Mouse (Mus musculus): ENCODE data around the gene Ccdc40. TPM values are rescaled to one million over a fixed set of nuclear protein-coding genes. Genes with fewer than 3 reads are reported as not detected.

Ccdc40 gene
- polyA plus RNA-seq, 1 experiment from 2014 or later: 1.9 TPM

DNA sequence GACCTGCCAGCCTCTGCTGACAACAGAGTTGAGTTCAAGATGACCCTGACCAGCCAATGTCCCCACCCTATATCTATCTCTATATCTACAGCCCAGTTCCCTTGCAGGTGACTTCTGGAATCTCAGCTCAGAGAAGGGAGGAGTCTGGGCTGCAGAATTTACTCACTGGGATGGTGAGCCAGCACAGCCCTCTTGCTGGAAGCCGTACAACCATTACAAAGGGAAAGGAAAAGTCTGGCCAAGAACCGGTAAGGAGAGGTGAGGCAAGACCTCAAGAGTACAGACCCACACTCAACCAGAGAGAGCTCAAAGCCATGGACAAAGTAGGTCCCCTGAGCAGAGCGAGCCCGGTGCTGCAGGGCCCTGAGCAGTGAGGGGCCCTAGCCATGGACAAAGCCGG, 36.2 kb upstream of the Ccdc40 start:
- Histone ChIP-seq H3K4me1 (peaks cover 40% of the 10 kb centered on the region), H3K4me2 (no peak overlapping the region), H3K4me3 (no peak overlapping the region), H3K9ac (no peak overlapping the region), H3K9me3 (no peaks in the 10 kb centered on the region), H3K27me3 (no peaks in the 10 kb centered on the region), H3K27ac (peak overlapping the region; percentile 71), H3K36me3 (no peaks in the 10 kb centered on the region; the same call in 1 of the 2 replicates)
- WGBS: 67% methylated on average over 5 of the region's 5 CpGs
- ATAC-seq (ENCODE audit: insufficient number of reproducible peaks, low FRiP score, low TSS enrichment, low read depth): no peak

- ATAC-seq (ENCODE audit: insufficient number of reproducible peaks, low FRiP score, low TSS enrichment, low read depth): no peak
- Histone ChIP-seq H3K27me3 (no peaks in the 10 kb centered on the region), H3K9ac (no peak overlapping the region), H3K27ac (peak overlapping the region; percentile 71), H3K9me3 (no peaks in the 10 kb centered on the region), H3K36me3 (no peaks in the 10 kb centered on the region; the same call in 1 of the 2 replicates), H3K4me2 (no peak overlapping the region), H3K4me3 (no peak overlapping the region), H3K4me1 (peaks cover 35% of the 10 kb centered on the region)
- WGBS: 80% methylated on average over 9 of the region's 9 CpGs
Measured at GRCm38 (mm10) chr11:119192605-119193004, 35.8 kb upstream of the Ccdc40 start.

- H3K27ac ChIP-seq: 0 out of 2 replicates have a peak overlapping the region, but pooled peaks have one; percentile 40
- H3K9ac ChIP-seq: no peak overlapping the region
- H3K27me3 ChIP-seq: no peaks in the 10 kb centered on the region
- peaks cover 17% of the 10 kb centered on the region for H3K4me1 ChIP-seq
- H3K9me3 ChIP-seq: no peaks in the 10 kb centered on the region
- WGBS: 81% methylated on average over 18 of the region's 18 CpGs
- no peak overlapping the region for H3K4me3 ChIP-seq
- H3K4me2 ChIP-seq: no peak overlapping the region
- peaks cover 15% of the 10 kb centered on the region for H3K36me3 ChIP-seq
- no peak for ATAC-seq (ENCODE audit: insufficient number of reproducible peaks, low FRiP score, low TSS enrichment, low read depth)
Measured at GRCm38 (mm10) chr11:119197618-119198563, 30.5 kb upstream of the Ccdc40 start.

DNA sequence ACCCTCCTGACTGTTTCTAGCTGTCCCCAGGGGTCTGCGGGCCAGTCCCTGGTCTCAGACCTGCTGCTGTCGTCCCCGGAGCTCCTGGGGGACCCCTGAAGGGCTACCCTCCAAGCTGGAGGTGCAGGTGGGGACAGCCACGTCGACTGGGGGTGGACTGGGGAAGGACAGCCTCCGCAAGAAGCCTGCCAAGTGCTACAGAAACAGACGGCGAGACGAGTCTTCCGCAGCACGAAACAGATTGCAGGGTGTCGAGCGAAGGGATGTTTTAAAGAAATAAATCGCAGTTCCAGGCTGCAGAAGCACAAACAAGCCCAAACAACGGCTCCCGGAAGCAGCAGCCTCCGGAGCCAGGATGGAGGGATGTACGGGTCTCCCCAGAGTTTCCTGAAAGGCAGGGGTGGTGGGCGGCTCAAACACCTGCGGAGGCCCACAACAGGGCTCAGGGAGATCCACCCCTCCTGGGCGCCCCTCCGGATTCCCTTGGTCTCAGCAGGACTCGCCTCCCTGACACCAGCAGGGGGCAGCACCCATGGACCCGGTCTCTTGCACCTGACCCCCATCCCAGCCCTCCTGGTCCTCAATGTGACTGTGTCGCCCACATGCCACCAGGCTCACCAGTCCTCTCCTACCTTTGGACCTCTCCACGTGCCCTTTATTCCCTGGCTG, 29.7 kb upstream of the Ccdc40 start:
- H3K9ac ChIP-seq: no peak overlapping the region
- H3K4me1 ChIP-seq: peaks cover 17% of the 10 kb centered on the region
- peaks cover 16% of the 10 kb centered on the region for H3K36me3 ChIP-seq
- no peak for ATAC-seq (ENCODE audit: insufficient number of reproducible peaks, low FRiP score, low TSS enrichment, low read depth)
- H3K9me3 ChIP-seq: no peaks in the 10 kb centered on the region
- no peak overlapping the region for H3K4me2 ChIP-seq
- peak overlapping the region; percentile 40; the same call in 1 of the 2 replicates for H3K27ac ChIP-seq
- H3K27me3 ChIP-seq: no peaks in the 10 kb centered on the region
- 46% methylated on average over 26 of the region's 26 CpGs for WGBS
- H3K4me3 ChIP-seq: no peak overlapping the region

- Histone ChIP-seq H3K9me3 (no peaks in the 10 kb centered on the region), H3K27me3 (no peaks in the 10 kb centered on the region), H3K4me3 (no peak overlapping the region), H3K27ac (no peak overlapping the region), H3K36me3 (peaks cover 16% of the 10 kb centered on the region), H3K9ac (no peak overlapping the region), H3K4me1 (peaks cover 17% of the 10 kb centered on the region), H3K4me2 (no peak overlapping the region)
- 87% methylated on average over 4 of the region's 4 CpGs for WGBS
- ATAC-seq (ENCODE audit: insufficient number of reproducible peaks, low FRiP score, low TSS enrichment, low read depth): no peak
Measured at GRCm38 (mm10) chr11:119199233-119199601, 29.2 kb upstream of the Ccdc40 start.

- peaks cover 45% of the 10 kb centered on the region for H3K36me3 ChIP-seq
- no peak for ATAC-seq (ENCODE audit: insufficient number of reproducible peaks, low FRiP score, low TSS enrichment, low read depth)
- 40% methylated on average over 5 of the region's 5 CpGs for WGBS
- H3K27ac ChIP-seq: no peak overlapping the region
- peaks cover 10% of the 10 kb centered on the region for H3K4me1 ChIP-seq
- no peak overlapping the region for H3K4me3 ChIP-seq
- H3K9me3 ChIP-seq: no peaks in the 10 kb centered on the region
- no peak overlapping the region for H3K9ac ChIP-seq
- H3K4me2 ChIP-seq: no peak overlapping the region
- H3K27me3 ChIP-seq: no peaks in the 10 kb centered on the region
Measured at GRCm38 (mm10) chr11:119203423-119203822, 24.9 kb upstream of the Ccdc40 start.

DNA sequence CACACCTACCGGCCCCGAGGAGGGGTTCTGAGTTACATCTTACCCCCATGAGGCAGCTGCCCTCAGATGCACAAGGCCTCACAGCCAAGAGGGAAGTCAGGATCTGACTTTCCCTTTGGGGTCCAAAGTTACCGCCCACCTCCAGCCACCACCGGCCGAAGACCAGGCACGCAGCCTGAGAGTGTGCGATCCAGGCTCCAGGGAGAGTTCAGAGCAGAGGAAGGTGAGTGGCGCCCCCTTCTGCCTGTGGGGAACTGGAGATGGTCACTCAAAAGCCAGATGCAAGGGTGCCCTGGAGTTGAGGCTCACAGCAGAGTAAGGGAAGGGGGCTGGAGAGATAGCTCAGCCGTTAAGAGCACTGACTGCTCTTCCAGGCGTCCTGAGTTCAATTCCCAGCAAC, 22.6 kb upstream of the Ccdc40 start:
- Histone ChIP-seq H3K27me3 (no peaks in the 10 kb centered on the region), H3K36me3 (peaks cover 48% of the 10 kb centered on the region), H3K4me1 (peaks cover 22% of the 10 kb centered on the region), H3K4me3 (no peak overlapping the region), H3K27ac (no peak overlapping the region), H3K4me2 (no peak overlapping the region), H3K9ac (no peak overlapping the region), H3K9me3 (no peaks in the 10 kb centered on the region)
- ATAC-seq (ENCODE audit: insufficient number of reproducible peaks, low FRiP score, low TSS enrichment, low read depth): no peak
- 82% methylated on average over 10 of the region's 10 CpGs for WGBS

- Histone ChIP-seq H3K9me3 (no peaks in the 10 kb centered on the region), H3K4me1 (peaks cover 30% of the 10 kb centered on the region), H3K27me3 (no peaks in the 10 kb centered on the region), H3K4me3 (no peak overlapping the region), H3K36me3 (peaks cover 46% of the 10 kb centered on the region), H3K9ac (no peak overlapping the region), H3K27ac (no peak overlapping the region), H3K4me2 (no peak overlapping the region)
- no peak for ATAC-seq (ENCODE audit: insufficient number of reproducible peaks, low FRiP score, low TSS enrichment, low read depth)
- WGBS: 37% methylated on average over 5 of the region's 5 CpGs
Measured at GRCm38 (mm10) chr11:119206562-119206961, 21.8 kb upstream of the Ccdc40 start.

DNA sequence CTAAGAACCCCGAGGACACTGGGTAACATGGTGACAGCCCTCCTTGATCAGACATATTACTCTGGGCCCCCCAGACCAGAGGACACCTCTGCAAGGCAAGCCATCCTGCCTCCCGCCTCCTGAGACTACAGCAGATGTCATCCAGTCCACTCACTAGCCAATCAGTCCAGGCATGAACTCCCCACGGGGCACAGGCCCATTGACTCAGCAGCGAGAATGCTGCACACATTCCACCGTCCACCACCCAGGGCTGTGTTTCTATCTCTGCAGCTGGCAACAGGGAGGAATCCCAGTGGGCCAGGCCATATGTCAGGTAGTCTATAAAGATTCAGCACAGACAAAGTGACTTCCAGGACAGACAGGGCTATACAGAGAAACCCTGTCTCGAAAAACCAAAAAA, 20.4 kb upstream of the Ccdc40 start:
- H3K27me3 ChIP-seq: no peaks in the 10 kb centered on the region
- 85% methylated on average over 6 of the region's 6 CpGs for WGBS
- H3K4me2 ChIP-seq: no peak overlapping the region
- no peak overlapping the region for H3K4me3 ChIP-seq
- no peak overlapping the region for H3K9ac ChIP-seq
- H3K27ac ChIP-seq: no peak overlapping the region
- peaks cover 37% of the 10 kb centered on the region for H3K36me3 ChIP-seq
- no peak for ATAC-seq (ENCODE audit: insufficient number of reproducible peaks, low FRiP score, low TSS enrichment, low read depth)
- H3K9me3 ChIP-seq: no peaks in the 10 kb centered on the region
- peaks cover 43% of the 10 kb centered on the region for H3K4me1 ChIP-seq

GRCm38 (mm10) chr11:119208870-119209370, 19.5 kb upstream of the Ccdc40 start:
- H3K27ac ChIP-seq: no peak overlapping the region
- no peak overlapping the region for H3K4me2 ChIP-seq
- no peaks in the 10 kb centered on the region for H3K9me3 ChIP-seq
- H3K27me3 ChIP-seq: no peaks in the 10 kb centered on the region
- no peak overlapping the region for H3K9ac ChIP-seq
- peaks cover 37% of the 10 kb centered on the region for H3K36me3 ChIP-seq
- 93% methylated on average over 20 of the region's 20 CpGs for WGBS
- H3K4me3 ChIP-seq: no peak overlapping the region
- no peak for ATAC-seq (ENCODE audit: insufficient number of reproducible peaks, low FRiP score, low TSS enrichment, low read depth)
- H3K4me1 ChIP-seq: peaks cover 52% of the 10 kb centered on the region

DNA sequence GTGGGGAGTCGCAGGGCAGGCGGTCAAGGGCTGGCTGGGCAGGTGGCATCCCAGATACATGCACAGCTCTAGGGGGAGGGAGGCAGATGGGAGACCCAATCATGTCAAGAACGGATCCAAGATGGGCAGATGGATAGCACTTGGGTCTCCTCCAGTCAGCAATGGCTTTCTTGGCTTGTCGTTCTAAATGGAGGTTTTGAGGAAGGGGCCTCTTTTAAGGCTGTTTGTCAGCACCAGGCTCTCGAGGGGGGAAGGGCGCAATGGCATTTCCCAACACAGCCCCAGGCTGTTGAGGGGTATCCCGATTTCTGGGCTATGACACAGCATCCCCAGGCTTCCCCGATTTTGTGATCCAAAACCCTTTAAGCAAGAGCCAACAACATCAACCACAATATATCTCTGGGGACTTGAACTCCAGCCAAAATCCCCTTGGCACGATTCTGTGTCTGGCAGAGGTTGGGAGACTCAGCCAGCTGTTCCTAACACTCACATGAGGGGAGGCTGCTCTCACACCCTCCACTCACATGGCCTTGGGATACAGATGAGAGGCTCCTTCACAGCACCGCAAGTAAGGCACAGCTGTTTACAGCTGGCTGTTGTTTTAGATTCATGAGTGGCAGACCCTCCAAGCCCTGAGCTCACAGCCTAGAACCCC, 18.9 kb upstream of the Ccdc40 start:
- H3K9me3 ChIP-seq: no peaks in the 10 kb centered on the region
- peak overlapping the region; percentile 32; the same call in 1 of the 2 replicates for H3K4me2 ChIP-seq
- H3K27me3 ChIP-seq: no peaks in the 10 kb centered on the region
- H3K36me3 ChIP-seq: peaks cover 37% of the 10 kb centered on the region
- H3K4me1 ChIP-seq: peaks cover 56% of the 10 kb centered on the region
- H3K9ac ChIP-seq: no peak overlapping the region
- WGBS: 35% methylated on average over 10 of the region's 10 CpGs
- peak; percentile 53; the same call in 1 of the 2 replicates for ATAC-seq (ENCODE audit: insufficient number of reproducible peaks, low FRiP score, low TSS enrichment, low read depth)
- peak overlapping the region; percentile 75 for H3K27ac ChIP-seq
- H3K4me3 ChIP-seq: no peak overlapping the region

Measured in limb, embryonic 15.5 days (tissue).